Mouse (Mus musculus): ENCODE data around the gene 1700067K01Rik.

1700067K01Rik gene

DNA sequence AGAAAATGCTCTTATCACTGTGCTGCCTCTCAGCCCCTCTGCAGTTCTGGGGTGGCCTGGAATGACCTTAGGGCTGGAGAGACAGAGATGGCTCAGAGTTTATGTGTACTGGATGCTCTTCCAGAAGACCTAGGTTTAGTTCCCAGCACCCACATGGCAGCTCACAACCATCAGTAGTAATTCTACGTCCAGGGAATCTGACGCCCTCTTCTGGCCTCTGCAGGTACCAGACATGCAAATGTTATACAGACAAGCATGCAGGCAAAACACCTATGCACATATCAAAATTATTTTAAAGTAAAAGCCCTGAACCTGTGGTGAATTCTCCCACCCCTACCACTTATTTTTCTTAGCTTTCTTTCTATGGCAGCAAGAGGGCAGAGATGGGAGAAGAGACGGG lies 45.2 kb downstream of the 1700067K01Rik start:
- peak; percentile 66 for DNase-seq (ENCODE audit: low read depth, low spot score)

DNA sequence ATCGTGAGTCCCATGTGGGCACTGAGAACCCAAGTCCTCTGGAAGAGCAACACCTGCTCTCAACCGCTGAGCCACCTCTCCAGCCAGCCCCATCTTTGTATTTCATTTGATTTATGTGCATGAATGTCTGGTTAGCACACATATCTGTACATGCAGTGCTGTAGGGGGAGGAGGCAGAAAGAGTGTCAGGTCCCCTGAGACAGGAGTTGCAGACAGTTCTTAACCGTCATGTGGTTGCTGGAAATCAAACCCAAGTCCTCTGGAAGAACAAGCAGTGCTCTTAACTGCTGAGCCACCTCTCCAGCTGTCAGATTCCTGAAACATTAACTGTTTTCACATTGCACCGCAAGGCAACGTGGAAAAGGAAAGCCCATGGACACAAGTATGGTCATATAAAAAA lies 46.9 kb downstream of the 1700067K01Rik start:
- no peak for DNase-seq (ENCODE audit: low read depth, low spot score)

DNA sequence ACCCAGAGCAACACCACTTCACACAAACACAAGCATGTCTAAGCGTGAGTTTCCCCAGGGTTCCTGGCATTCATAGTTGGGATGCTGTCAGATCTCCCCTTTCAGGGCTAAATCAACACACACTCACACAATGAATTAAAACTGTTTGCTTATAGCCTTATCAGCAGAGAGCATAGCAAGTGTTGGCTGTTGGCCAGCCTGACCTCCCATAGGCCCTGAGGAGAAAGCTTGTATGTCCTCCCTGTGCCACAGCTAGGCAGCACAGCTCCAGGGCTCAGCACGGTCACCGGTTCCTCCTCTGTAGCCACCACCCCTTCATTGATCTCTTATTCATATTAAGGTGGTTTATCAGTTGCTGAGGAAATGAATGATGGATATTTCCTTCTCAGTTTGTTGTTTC lies 51.4 kb downstream of the 1700067K01Rik start:
- DNase-seq (ENCODE audit: low read depth, low spot score), result no peak

DNA sequence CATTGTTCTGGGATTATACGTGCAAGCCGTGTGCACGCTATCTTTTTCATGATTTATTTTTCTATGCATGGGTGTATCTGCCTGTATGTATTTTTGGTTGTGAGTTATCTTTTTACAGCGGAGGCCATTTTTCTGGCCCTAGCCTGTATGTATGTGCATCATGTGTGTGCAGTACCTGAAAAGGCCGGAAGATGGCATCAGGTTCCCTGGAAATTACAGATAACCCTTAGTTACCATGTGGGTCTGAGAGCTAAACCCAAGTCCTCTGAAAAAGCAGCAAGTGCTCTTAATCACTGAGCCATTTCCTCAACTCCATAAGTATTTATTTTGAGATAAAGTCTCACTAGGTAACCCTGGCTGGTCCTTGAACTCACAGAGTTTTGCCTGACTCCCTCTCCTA lies 51.9 kb downstream of the 1700067K01Rik start:
- DNase-seq (ENCODE audit: low read depth, low spot score), result peak; percentile 82
